Mouse (Mus musculus): ENCODE results near the gene Gm16253.
"Not testable (repeated sequence)": the region's sequence is repeated elsewhere in the genome, so short reads cannot be mapped to it uniquely, and the experiment has no call there.

GRCm38 (mm10) chr3:96606007-96606406, 29.2 kb downstream of the Gm16253 start:
- TF ChIP-seq POLR2A (IDR thresholded peaks at IDR 0.05; ENCODE audit: borderline replicate concordance, extremely low read depth, low read depth, low read length); CTCF (IDR thresholded peaks at IDR 0.05; ENCODE audit: insufficient read depth, low read length): not testable (repeated sequence)

Data from lung, adult 2 months (tissue).